Mouse (Mus musculus) thymus, adult 2 months (tissue): ENCODE measurements around the gene Depdc5. TPM values are rescaled to one million over a fixed set of nuclear protein-coding genes. Genes with fewer than 3 reads are reported as not detected.
A peak's percentile ranks its signal among the peaks of the same experiment; 100 is the strongest.

ENCODE experiments used
- DNase-seq: peaks from one replicate; pipeline ENCODE4 v3.0.0; 2021
- H3K27ac ChIP-seq: fragments of 200-500 bp; 2 replicates; pipeline ENCODE4 v1.5.1; 2012; ENCODE audit warnings: low read length, control low read depth; ENCODE audit not compliant: control insufficient read depth, insufficient read depth
- H3K27me3 ChIP-seq: fragments of 200-500 bp; 2 replicates; pipeline ENCODE4 v1.6.1; 2012; ENCODE audit warnings: mild to moderate bottlenecking, low read length, moderate library complexity, mixed read lengths; ENCODE audit not compliant: control insufficient read depth, insufficient read depth
- H3K36me3 ChIP-seq: fragments of 200-500 bp; 2 replicates; pipeline ENCODE4 v1.6.1; 2012; ENCODE audit warnings: mild to moderate bottlenecking, low read length, moderate library complexity; ENCODE audit not compliant: control insufficient read depth, insufficient read depth
- H3K4me1 ChIP-seq: fragments of 200-500 bp; replicated peaks from 2 replicates; pipeline ENCODE4 v1.6.1; 2012; ENCODE audit warnings: low read length; ENCODE audit not compliant: control insufficient read depth, insufficient read depth
- H3K4me3 ChIP-seq: fragments of 200-500 bp; 2 replicates; pipeline ENCODE4 v1.5.1; 2012; ENCODE audit warnings: mild to moderate bottlenecking, low read length, control low read depth, moderate library complexity; ENCODE audit not compliant: control insufficient read depth, insufficient read depth
- CTCF ChIP-seq: fragments of 200-500 bp; IDR thresholded peaks from 2 replicates; pipeline ENCODE4 v1.5.1; 2012; ENCODE audit warnings: mild to moderate bottlenecking, control low read depth, low read length, moderate library complexity, borderline replicate concordance; ENCODE audit not compliant: control insufficient read depth, poor library complexity, insufficient read depth; ENCODE audit errors: extremely low read depth
- POLR2A ChIP-seq: fragments of 200-500 bp; IDR thresholded peaks from 2 replicates; pipeline ENCODE4 v1.6.1; 2012; ENCODE audit warnings: mild to moderate bottlenecking, low read length, control low read depth, moderate library complexity; ENCODE audit not compliant: control insufficient read depth, poor library complexity, insufficient read depth; ENCODE audit errors: extremely low read depth
- WGBS: fragments of 180-500 bp; shearing (Covaris S2); methylation state at CpG from one replicate; pipeline ENCODE4 v1.1.7; 2018; 5-methylcytosine and 5-hydroxymethylcytosine counted together
- polyA plus RNA-seq: library from polyadenylated mRNA; depleted of rRNA; stranded (reverse); fragments of >200 nt; gene quantifications from 2 replicates; pipeline ENCODE4 v1.2.3, GENCODE M21; 2012

The Depdc5 gene
- polyA plus RNA-seq, 1 experiment: 25.1 TPM

- Histone ChIP-seq H3K4me3 (no peak overlapping the region), H3K27me3 (no peaks in the 10 kb centered on the region), H3K4me1 (no peaks in the 10 kb centered on the region), H3K27ac (no peak overlapping the region), H3K36me3 (peaks cover 25% of the 10 kb centered on the region)
- no peak for DNase-seq
- TF ChIP-seq CTCF (no peak), POLR2A (no peak)
- 87% methylated on average over 7 of the region's 7 CpGs for whole genome bisulfite sequencing
Observed at GRCm38 (mm10) chr5:32940586-32940985, 77.1 kb downstream of the Depdc5 start.

DNA sequence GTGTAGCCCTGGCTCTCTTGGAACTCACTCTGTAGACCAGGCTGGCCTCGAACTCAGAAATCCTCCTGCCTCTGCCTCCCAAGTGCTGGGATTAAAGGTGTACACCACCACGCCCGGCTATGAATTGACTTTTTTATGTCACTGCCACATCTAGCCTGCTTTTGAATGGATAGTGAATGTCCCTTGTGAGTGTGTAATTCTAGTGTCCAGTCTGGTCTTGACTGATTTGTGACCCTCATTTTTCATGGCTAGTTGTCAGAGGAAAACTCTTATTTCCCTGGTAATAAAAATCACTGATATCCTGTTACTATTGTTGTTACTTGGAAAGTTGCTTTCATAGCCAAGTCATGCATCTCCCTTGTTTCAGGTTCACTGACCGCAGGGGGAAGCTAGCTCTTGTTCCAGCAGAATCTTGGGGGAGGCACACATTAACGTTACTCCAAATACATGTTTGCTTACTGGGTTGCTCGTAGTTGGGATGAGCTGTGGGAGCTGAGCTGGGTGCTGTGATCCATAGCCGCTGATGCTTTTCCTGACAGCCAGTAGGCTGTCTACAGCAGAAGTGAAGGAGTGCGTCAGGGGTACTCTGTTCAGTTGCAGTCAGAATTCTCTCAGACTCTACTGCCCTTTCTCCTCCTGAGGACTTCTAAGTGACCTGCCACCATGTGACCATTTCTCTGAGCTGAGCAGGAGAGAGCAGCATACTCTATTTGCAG, 77.9 kb downstream of the Depdc5 start:
- 97% methylated on average over 8 of the region's 8 CpGs for WGBS

DNA sequence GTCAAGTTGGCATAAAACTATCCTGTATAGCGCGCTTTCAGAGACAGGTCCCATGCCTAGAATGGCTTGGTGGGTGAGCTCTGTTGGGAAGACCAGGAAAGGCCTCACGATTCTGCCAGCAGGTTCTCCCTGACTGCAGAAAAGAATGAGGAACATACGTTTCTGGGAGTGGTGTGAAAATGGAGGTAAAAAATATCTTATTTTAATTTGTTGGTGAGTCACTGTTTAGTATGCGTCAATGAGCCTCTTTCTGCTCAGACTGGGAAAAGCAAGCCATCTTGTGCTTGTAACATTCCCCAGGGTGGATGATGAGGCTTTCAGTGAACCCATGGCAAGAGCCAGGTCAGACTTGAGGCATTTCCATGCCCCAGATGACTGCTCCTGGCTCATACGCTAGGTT, 86.6 kb downstream of the Depdc5 start:
- TF ChIP-seq CTCF: no peak
- TF ChIP-seq POLR2A: no peak
- Histone ChIP-seq H3K27ac (peak overlapping the region; percentile 99), H3K27me3 (no peaks in the 10 kb centered on the region), H3K4me3 (no peak overlapping the region), H3K36me3 (peaks cover 20% of the 10 kb centered on the region), H3K4me1 (peaks cover 15% of the 10 kb centered on the region)
- DNase-seq: no peak
- WGBS: 91% methylated on average over 6 of the region's 6 CpGs

More for the DNA sequence above, 77.9 kb downstream of the Depdc5 start:
- TF ChIP-seq POLR2A: no peak
- no peak for TF ChIP-seq CTCF
- H3K36me3 ChIP-seq: peaks cover 25% of the 10 kb centered on the region
- H3K27ac ChIP-seq: no peak overlapping the region
- no peaks in the 10 kb centered on the region for H3K27me3 ChIP-seq
- no peaks in the 10 kb centered on the region for H3K4me1 ChIP-seq
- no peak overlapping the region for H3K4me3 ChIP-seq
- DNase-seq: no peak

GRCm38 (mm10) chr5:32950702-32951274, 87.3 kb downstream of the Depdc5 start:
- Histone ChIP-seq H3K36me3 (peaks cover 16% of the 10 kb centered on the region), H3K4me1 (peaks cover 15% of the 10 kb centered on the region), H3K27ac (peak overlapping the region; percentile 99), H3K4me3 (no peak overlapping the region), H3K27me3 (no peaks in the 10 kb centered on the region)
- TF ChIP-seq POLR2A (no peak), CTCF (no peak)
- peak; percentile 12 for DNase-seq
- WGBS: 33% methylated on average over 3 of the region's 3 CpGs

- no peak overlapping the region for H3K4me3 ChIP-seq
- DNase-seq: no peak
- 0 out of 2 replicates have a peak, but pooled peaks cover 3% of the 10 kb centered on the region for H3K36me3 ChIP-seq
- H3K27me3 ChIP-seq: no peaks in the 10 kb centered on the region
- H3K4me1 ChIP-seq: peaks cover 5% of the 10 kb centered on the region
- 96% methylated on average over 4 of the region's 4 CpGs for WGBS
- no peak overlapping the region for H3K27ac ChIP-seq
- TF ChIP-seq POLR2A (no peak), CTCF (no peak)
Observed at GRCm38 (mm10) chr5:32955716-32956115, 92.2 kb downstream of the Depdc5 start.

- no peak for DNase-seq
- Histone ChIP-seq H3K27me3 (no peaks in the 10 kb centered on the region), H3K4me3 (no peak overlapping the region), H3K36me3 (peaks cover 25% of the 10 kb centered on the region), H3K4me1 (no peaks in the 10 kb centered on the region), H3K27ac (no peak overlapping the region; the same call in 1 of the 2 replicates)
- WGBS: 88% methylated on average over 3 of the region's 3 CpGs
- TF ChIP-seq POLR2A (no peak), CTCF (no peak)
Observed at GRCm38 (mm10) chr5:32961616-32962015, 98.1 kb downstream of the Depdc5 start.

DNA sequence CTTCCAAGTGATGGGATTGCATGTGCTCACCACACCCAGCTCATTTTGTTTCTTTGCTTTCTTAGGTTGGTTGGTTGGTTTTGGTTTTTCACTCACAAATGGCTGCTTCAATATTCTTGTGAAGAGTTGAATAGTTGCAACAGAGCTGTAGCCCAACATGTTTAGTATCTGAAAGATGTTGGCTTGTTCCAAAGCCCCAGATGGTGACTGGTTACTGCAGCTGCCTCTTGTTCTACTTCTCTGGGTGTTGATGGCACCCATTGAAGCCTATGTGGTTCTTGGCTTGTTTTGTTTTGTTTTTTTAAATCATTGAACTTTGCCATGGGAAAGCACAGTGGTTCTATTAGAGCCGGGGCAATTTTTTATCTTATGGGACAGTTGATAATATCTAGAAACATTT, 99.1 kb downstream of the Depdc5 start:
- 96% methylated on average over 1 of the region's 1 CpGs for WGBS
- Histone ChIP-seq H3K27me3 (no peaks in the 10 kb centered on the region), H3K27ac (no peak overlapping the region), H3K4me3 (no peak overlapping the region), H3K4me1 (no peaks in the 10 kb centered on the region), H3K36me3 (peaks cover 33% of the 10 kb centered on the region)
- TF ChIP-seq CTCF: no peak
- TF ChIP-seq POLR2A: no peak
- no peak for DNase-seq
